Mouse (Mus musculus): ENCODE data around the gene Olfr586. TPM values are rescaled to one million over a fixed set of nuclear protein-coding genes. Genes with fewer than 3 reads are reported as not detected.

Olfr586 gene
- not detected in 2 replicates for polyA plus RNA-seq (2012; rRNA removed)

DNA sequence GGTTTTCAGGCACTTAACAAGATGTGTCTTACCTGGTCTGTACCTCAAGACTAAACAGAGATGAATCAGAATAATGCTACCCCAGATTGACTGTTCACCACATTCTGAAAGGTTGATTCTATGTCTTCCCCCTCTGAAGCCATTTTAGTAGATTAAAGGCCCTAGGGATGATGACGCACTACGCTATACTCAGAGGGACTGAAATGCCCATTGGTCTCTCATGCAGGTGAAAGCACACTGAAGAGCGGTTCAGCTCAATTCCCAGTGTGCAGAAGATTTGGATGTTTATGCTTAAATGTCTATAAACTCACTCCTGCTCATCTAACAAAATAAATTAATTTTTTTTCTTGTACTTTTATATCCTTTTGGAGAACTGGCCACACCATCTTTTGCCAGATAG lies at the start of gene Olfr586:
TSS of gene Olfr586 (minus strand) at position 101 of the 400 bp plus-strand sequence.

DNA sequence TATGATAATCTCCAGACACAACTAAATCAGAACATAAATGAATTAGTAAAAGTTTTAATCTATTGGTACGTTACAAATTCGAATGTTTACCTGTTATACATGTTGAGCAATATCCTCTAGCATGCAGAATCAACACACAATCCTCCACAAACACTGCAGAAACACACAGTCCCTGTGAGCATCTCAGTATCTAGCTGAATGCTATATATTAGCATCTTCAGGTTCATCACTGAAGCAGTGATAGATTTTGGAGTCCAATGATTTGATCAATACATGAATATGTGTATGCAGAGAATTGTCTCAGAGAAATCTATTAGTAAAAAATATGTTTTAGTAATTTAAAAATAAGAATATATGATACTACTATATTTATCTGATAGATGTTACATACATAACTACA lies 30.8 kb upstream of the Olfr586 start, which contains the start of gene Olfr589:
TSS of gene Olfr589 (minus strand) at position 101 of the 400 bp plus-strand sequence.

DNA sequence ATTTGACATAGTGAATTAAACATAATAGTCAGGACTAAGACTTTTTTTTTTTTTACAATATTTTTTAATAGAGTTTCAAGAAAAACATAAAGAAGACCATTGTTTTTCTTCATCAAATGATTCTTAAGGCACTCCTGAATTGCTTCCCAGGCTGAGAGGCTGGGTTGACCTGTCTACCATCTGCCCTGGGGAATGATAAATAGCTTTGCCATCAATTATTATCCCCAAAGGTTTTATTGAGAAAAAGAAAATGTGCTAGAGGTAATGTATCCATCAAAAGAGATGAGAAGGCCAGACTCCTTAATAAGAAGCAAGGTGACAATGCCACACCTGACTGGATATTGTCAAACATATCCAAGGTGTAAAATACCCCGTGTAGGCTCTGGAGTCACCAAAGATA lies 15.1 kb upstream of the Olfr586 start, which contains the start of gene Olfr588-ps1:
TSS of gene Olfr588-ps1 (plus strand) at position 301 of the 400 bp plus-strand sequence.

DNA sequence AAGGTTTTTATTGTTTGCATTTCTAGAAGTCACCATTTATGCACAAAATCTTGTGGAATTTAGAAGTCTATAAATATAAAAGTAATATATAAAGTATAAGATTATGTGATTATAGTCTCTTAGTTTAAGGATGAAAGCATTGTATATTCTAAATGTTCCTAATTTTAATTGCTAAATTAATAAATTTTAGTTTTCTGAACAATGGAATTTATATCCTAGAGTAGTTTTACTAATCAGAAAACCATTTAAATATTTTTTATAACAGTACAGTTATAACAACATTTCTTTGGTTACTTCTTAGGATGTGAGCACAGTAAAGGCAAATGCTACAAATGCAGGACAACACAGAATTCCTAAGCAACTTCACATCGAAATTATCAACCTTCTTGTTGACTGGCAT lies 28.0 kb downstream of the Olfr586 start, which contains the start of gene Olfr585:
TSS of gene Olfr585 (plus strand) at position 301 of the 400 bp plus-strand sequence.

DNA sequence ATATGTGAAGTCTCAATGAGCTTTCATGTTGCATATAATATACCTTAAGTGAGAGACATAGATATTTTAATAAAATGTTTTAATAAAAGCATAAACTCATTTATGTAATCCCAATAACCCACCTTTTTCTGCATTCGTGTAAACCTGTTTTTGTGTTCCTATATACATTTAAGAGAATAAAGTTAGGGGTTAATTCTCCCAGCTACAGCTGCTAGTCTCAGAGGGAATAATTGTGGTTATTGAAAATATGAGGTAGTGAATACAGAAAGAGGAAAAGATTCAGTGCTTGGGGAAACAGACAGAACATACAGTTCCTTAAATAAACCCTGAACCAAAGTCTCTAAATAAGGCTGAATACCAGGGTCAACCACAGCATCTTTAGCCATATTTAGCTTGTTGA lies 43.9 kb downstream of the Olfr586 start, which contains the start of gene Olfr584:
TSS of gene Olfr584 (plus strand) at position 301 of the 400 bp plus-strand sequence.

Other genes starting within 250 kb of the Olfr586 start
- not detected in 2 replicates for gene Olfr568, start 248.5 kb downstream of the Olfr586 start, polyA plus RNA-seq (2012; rRNA removed)
- not detected in 2 replicates for gene Olfr569, start 234.8 kb downstream of the Olfr586 start, polyA plus RNA-seq (2012; rRNA removed)
- not detected in 2 replicates for gene Olfr570, start 231.1 kb downstream of the Olfr586 start, polyA plus RNA-seq (2012; rRNA removed)
- not detected in 2 replicates for gene Olfr571, start 208.1 kb downstream of the Olfr586 start, polyA plus RNA-seq (2012; rRNA removed)
- not detected in 2 replicates for gene Olfr572, start 201.2 kb downstream of the Olfr586 start, polyA plus RNA-seq (2012; rRNA removed)
- not detected in 2 replicates for gene Olfr573-ps1, start 183.1 kb downstream of the Olfr586 start, polyA plus RNA-seq (2012; rRNA removed)
- gene Olfr574, start 177.2 kb downstream of the Olfr586 start, polyA plus RNA-seq (2012; rRNA removed), result not detected in 2 replicates
- gene Olfr575, start 166.9 kb downstream of the Olfr586 start, polyA plus RNA-seq (2012; rRNA removed), result not detected in 2 replicates
- gene Olfr576, start 163.0 kb downstream of the Olfr586 start, polyA plus RNA-seq (2012; rRNA removed), result not detected in 2 replicates
- not detected in 2 replicates for gene Olfr577, start 149.7 kb downstream of the Olfr586 start, polyA plus RNA-seq (2012; rRNA removed)
- gene Olfr578, start 136.3 kb downstream of the Olfr586 start, polyA plus RNA-seq (2012; rRNA removed), result not detected in 2 replicates
- not detected in 2 replicates for gene Olfr582, start 87.6 kb downstream of the Olfr586 start, polyA plus RNA-seq (2012; rRNA removed)
- not detected in 2 replicates for gene Olfr583, start 74.3 kb downstream of the Olfr586 start, polyA plus RNA-seq (2012; rRNA removed)
- not detected in 2 replicates for gene Olfr584, start 43.8 kb downstream of the Olfr586 start, polyA plus RNA-seq (2012; rRNA removed)
- not detected in 2 replicates for gene Olfr585, start 27.9 kb downstream of the Olfr586 start, polyA plus RNA-seq (2012; rRNA removed)
- not detected in 2 replicates for gene Olfr588-ps1, start 15.2 kb upstream of the Olfr586 start, polyA plus RNA-seq (2012; rRNA removed)
- gene Olfr589, start 30.7 kb upstream of the Olfr586 start, polyA plus RNA-seq (2012; rRNA removed), result not detected in 2 replicates
- gene Olfr591, start 52.7 kb upstream of the Olfr586 start, polyA plus RNA-seq (2012; rRNA removed), result not detected in 2 replicates
- not detected in 2 replicates for gene Olfr592, start 59.2 kb upstream of the Olfr586 start, polyA plus RNA-seq (2012; rRNA removed)
- not detected in 2 replicates for gene Olfr593, start 86.2 kb upstream of the Olfr586 start, polyA plus RNA-seq (2012; rRNA removed)
- gene Olfr594, start 91.4 kb upstream of the Olfr586 start, polyA plus RNA-seq (2012; rRNA removed), result not detected in 2 replicates
- not detected in 2 replicates for gene Usp17ld, start 126.9 kb upstream of the Olfr586 start, polyA plus RNA-seq (2012; rRNA removed)
- gene Olfr596, start 180.0 kb upstream of the Olfr586 start, polyA plus RNA-seq (2012; rRNA removed), result not detected in 2 replicates
- not detected in 2 replicates for gene Olfr597, start 190.7 kb upstream of the Olfr586 start, polyA plus RNA-seq (2012; rRNA removed)
- gene Olfr598, start 197.9 kb upstream of the Olfr586 start, polyA plus RNA-seq (2012; rRNA removed), result not detected in 2 replicates
- not detected in 2 replicates for gene Olfr599, start 210.3 kb upstream of the Olfr586 start, polyA plus RNA-seq (2012; rRNA removed)
- not detected in 2 replicates for gene Olfr600, start 224.0 kb upstream of the Olfr586 start, polyA plus RNA-seq (2012; rRNA removed)
- gene Olfr601, start 237.0 kb upstream of the Olfr586 start, polyA plus RNA-seq (2012; rRNA removed), result not detected in 2 replicates